Mouse (Mus musculus) forebrain, embryonic 14.5 days (tissue): ENCODE measurements around the gene Nup88. TPM values are rescaled to one million over a fixed set of nuclear protein-coding genes. Genes with fewer than 3 reads are reported as not detected.

ENCODE experiments used
- ATAC-seq: fragments of 200-750 bp; cut with Nextera tagmentation; 2 replicates; pipeline ENCODE4 v1.8.0; 2017; ENCODE audit warnings: mild to moderate bottlenecking, moderate library complexity
- DNase-seq: peaks from one replicate; pipeline ENCODE4 v3.0.0-alpha.2; 2015; ENCODE audit warnings: low spot score
- H3K27ac ChIP-seq: fragments of 300-500 bp; sonication (generic); 2 replicates; pipeline ENCODE4 v1.5.1; 2014; ENCODE audit warnings: low read depth, mild to moderate bottlenecking, control low read depth, low read length, moderate library complexity
- H3K27me3 ChIP-seq: fragments of 300-500 bp; sonication (generic); replicated peaks from 2 replicates; pipeline ENCODE4 v1.6.1; 2014; ENCODE audit warnings: low read length, control low read depth, mixed read lengths; ENCODE audit not compliant: control insufficient read depth, insufficient read depth
- H3K36me3 ChIP-seq: fragments of 300-500 bp; sonication (generic); 2 replicates; pipeline ENCODE4 v1.6.1; 2014; ENCODE audit warnings: low read length, control low read depth; ENCODE audit not compliant: control insufficient read depth, insufficient read depth
- H3K4me1 ChIP-seq: fragments of 300-500 bp; sonication (generic); 2 replicates; pipeline ENCODE4 v1.6.1; 2014; ENCODE audit warnings: antibody characterized with exemption, low read length, control low read depth; ENCODE audit not compliant: control insufficient read depth, insufficient read depth
- H3K4me2 ChIP-seq: fragments of 300-500 bp; sonication (generic); 2 replicates; pipeline ENCODE4 v1.6.1; 2014; ENCODE audit warnings: mild to moderate bottlenecking, control low read depth, low read length
- H3K4me3 ChIP-seq: fragments of 300-500 bp; sonication (generic); 2 replicates; pipeline ENCODE4 v1.5.1; 2014; ENCODE audit warnings: low read depth, low read length, control low read depth
- H3K9ac ChIP-seq: fragments of 300-500 bp; sonication (generic); 2 replicates; pipeline ENCODE4 v1.6.1; 2014; ENCODE audit warnings: mild to moderate bottlenecking, low read length, control low read depth, moderate library complexity
- H3K9me3 ChIP-seq: fragments of 300-500 bp; sonication (generic); replicated peaks from 2 replicates; pipeline ENCODE4 v1.6.1; 2016; ENCODE audit warnings: low read length, control low read depth, mixed read lengths; ENCODE audit not compliant: control insufficient read depth
- WGBS: fragments of 180-500 bp; shearing (Covaris S2); extraction: QIAGEN DNeasy Blood & Tissue Kit; methylation state at CpG from one replicate; pipeline ENCODE4 v1.1.7; 2014; 5-methylcytosine and 5-hydroxymethylcytosine counted together
- polyA plus RNA-seq: library from polyadenylated mRNA; unstranded; fragments of >200 nt; fragmentation: Nextera tagmentation; extraction: Ambion mirVana; gene quantifications from 2 replicates; pipeline ENCODE4 v1.2.1, GENCODE M21; 2014

Gene Nup88
- polyA plus RNA-seq, 1 experiment from 2014 or later = 160 TPM

DNA sequence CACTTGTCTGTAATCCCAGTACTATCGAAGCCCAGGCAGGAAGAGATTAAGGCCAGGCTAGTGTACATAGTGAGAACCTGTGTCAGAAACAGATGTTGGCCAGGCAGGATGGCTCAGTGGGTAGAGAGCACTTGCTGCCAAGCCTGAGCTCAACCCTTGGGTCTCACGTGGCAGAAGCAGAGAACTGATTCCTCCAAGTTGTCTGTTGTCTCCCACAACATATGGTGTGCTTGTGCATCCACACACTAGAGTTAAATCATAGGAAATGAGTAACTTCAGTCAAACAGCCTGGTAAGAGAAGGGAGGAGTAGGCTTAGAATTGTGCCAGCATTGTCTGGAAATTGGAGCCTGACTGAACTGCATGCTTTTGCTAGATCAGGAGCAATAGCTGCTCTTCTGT lies 5.4 kb upstream of the Nup88 start:
- WGBS = 78% methylated on average over 2 of the region's 2 CpGs
- H3K27ac ChIP-seq = no peak overlapping the region
- H3K36me3 ChIP-seq = peaks cover 68% of the 10 kb centered on the region
- no peaks in the 10 kb centered on the region for H3K9me3 ChIP-seq
- H3K9ac ChIP-seq = no peak overlapping the region
- DNase-seq (no peak), ATAC-seq (no peak)
- no peak overlapping the region for H3K4me2 ChIP-seq
- H3K4me1 ChIP-seq = peaks cover 3% of the 10 kb centered on the region; the same call in 1 of the 2 replicates
- H3K27me3 ChIP-seq = no peaks in the 10 kb centered on the region
- no peak overlapping the region for H3K4me3 ChIP-seq

DNA sequence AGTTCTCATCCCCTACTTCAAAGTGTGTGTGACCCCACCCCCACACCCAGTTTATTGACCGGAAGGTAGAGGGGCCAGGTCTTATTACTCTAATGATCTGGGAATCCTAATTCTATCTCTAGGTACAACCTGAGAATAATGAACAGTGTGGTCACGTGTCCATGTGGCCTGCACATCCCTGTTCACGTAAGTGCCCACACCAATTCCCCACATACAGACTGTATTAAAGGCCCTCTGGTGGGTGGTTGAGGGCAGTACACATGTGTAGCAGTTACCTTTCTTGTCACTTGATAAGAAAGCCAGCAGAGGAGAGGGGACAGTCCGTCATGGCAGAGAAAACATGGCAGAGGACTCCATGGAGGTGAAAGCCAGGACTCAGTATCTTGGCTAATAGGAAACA lies 4.2 kb upstream of the Nup88 start:
- no peak overlapping the region for H3K9ac ChIP-seq
- H3K9me3 ChIP-seq = no peaks in the 10 kb centered on the region
- WGBS = 65% methylated on average over 4 of the region's 4 CpGs
- peaks cover 3% of the 10 kb centered on the region for H3K4me1 ChIP-seq
- DNase-seq (peak; percentile 11), ATAC-seq (no peak)
- H3K4me3 ChIP-seq = no peak overlapping the region
- no peak overlapping the region for H3K27ac ChIP-seq
- no peaks in the 10 kb centered on the region for H3K27me3 ChIP-seq
- H3K4me2 ChIP-seq = no peak overlapping the region
- peaks cover 56% of the 10 kb centered on the region for H3K36me3 ChIP-seq

DNA sequence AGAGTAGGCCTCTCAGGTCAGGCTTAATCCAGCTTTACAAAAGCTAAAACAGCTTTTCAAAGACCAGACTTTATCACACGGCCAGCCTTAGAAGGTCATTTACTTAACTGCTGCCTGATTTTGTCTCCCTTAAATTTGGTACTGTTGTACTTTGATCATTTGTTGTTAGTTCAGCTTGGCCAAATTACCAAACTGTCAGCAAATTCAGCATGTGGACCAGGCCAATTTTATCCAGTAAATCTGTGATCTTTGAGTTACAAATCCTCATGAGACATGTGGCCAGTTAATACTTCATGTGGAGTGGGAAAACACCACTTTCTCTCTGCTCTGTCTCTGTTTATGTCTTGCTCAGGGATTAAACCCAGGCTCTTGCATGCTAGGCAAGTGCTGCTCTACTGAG lies 2.8 kb upstream of the Nup88 start:
- H3K27me3 ChIP-seq = no peaks in the 10 kb centered on the region
- DNase-seq (no peak), ATAC-seq (no peak)
- no peaks in the 10 kb centered on the region for H3K9me3 ChIP-seq
- H3K4me2 ChIP-seq = no peak overlapping the region
- no peak overlapping the region for H3K9ac ChIP-seq
- H3K4me1 ChIP-seq = peaks cover 10% of the 10 kb centered on the region
- H3K4me3 ChIP-seq = no peak overlapping the region
- peaks cover 42% of the 10 kb centered on the region for H3K36me3 ChIP-seq
- WGBS = 58% methylated on average over 1 of the region's 1 CpGs
- no peak overlapping the region for H3K27ac ChIP-seq

DNA sequence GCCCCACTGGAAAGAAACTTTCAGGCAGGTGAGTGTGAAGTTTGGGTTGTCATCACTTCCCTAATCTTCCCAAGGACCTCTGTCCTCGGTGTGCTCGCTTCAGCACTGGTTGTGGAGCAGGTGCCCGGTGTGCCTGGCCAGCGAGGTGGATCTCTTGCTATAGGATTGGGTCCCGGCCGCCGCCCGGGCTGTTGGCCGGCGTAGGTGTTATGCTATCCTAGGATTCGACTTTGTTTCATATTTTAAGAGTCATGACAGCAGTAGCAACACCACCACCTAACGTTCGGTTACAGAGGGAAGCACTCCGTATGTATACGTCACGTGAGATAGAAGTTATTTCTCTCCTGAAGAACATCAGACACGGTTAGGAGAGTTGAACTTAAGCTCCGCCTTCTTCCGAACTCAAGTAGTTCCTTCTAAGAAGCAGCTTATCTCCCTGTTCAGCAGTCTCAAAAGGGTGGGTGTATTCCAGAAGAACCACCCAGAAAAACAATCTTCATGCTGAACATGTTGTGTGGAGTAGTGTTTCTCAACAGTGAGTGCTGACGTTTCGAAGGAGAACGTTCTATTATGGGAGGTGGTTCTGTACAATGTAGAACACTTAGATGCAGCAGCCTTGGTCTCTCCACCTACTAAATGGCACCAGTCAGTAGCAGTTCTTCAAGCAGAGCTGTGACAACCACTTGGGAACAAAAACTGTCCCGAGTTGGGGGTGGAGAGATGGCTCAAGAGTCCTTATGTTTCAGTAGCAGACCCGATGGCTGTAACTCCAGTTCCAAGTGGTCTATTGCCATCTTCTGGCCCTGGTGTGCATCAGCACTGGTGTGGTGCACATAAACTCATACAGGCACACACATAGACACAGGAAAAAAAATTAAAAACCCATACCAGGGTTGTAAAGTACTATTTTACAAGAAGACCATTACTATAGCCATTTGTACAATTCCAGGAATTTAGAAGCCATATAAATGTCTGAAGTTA lies 1.1 kb upstream of the Nup88 start:
- H3K27me3 ChIP-seq = no peaks in the 10 kb centered on the region
- H3K27ac ChIP-seq = peak overlapping the region; percentile 84
- 18% methylated on average over 24 of the region's 24 CpGs for WGBS
- H3K9ac ChIP-seq = peak overlapping the region; percentile 68
- peak overlapping the region; percentile 74 for H3K4me2 ChIP-seq
- peak overlapping the region; percentile 96 for H3K4me3 ChIP-seq
- peaks cover 37% of the 10 kb centered on the region for H3K36me3 ChIP-seq
- DNase-seq (peak; percentile 35), ATAC-seq (peak; percentile 14)
- H3K9me3 ChIP-seq = no peaks in the 10 kb centered on the region
- H3K4me1 ChIP-seq = peaks cover 10% of the 10 kb centered on the region

DNA sequence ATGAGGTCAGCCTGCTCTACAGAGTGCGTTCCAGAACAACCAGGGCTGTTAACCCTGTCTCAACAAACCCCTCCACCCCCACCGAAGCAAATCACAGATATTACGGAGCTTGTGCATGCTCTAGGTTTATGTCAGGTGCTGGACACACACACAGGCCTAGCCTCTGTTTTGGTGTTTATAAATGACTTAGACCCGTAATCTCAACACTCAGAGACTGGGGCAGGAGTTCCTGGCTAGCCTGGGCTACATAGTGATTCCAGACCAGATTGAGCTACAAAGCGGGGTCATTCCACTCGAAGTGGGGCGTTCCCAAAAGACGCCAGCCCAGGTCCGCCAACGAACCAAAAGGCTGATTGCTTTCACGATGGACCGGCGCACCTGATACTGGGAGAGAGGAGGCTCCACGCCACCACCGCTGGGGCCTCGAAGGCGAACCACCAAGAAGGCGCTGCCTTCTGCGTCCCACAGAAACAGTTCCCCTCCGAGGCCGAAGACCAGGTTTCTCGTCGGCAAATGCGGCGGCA lies 440 bp downstream of the Nup88 start:
- peaks cover 10% of the 10 kb centered on the region for H3K4me1 ChIP-seq
- no peaks in the 10 kb centered on the region for H3K9me3 ChIP-seq
- peaks cover 37% of the 10 kb centered on the region for H3K36me3 ChIP-seq
- under 1% methylated on average over 25 of the region's 25 CpGs for WGBS
- H3K27ac ChIP-seq = peak overlapping the region; percentile 84
- H3K9ac ChIP-seq = peak overlapping the region; percentile 93
- peak overlapping the region; percentile 75 for H3K4me2 ChIP-seq
- ATAC-seq = peak; percentile 11
- no peak for DNase-seq
- H3K27me3 ChIP-seq = no peaks in the 10 kb centered on the region
- H3K4me3 ChIP-seq = peak overlapping the region; percentile 96

DNA sequence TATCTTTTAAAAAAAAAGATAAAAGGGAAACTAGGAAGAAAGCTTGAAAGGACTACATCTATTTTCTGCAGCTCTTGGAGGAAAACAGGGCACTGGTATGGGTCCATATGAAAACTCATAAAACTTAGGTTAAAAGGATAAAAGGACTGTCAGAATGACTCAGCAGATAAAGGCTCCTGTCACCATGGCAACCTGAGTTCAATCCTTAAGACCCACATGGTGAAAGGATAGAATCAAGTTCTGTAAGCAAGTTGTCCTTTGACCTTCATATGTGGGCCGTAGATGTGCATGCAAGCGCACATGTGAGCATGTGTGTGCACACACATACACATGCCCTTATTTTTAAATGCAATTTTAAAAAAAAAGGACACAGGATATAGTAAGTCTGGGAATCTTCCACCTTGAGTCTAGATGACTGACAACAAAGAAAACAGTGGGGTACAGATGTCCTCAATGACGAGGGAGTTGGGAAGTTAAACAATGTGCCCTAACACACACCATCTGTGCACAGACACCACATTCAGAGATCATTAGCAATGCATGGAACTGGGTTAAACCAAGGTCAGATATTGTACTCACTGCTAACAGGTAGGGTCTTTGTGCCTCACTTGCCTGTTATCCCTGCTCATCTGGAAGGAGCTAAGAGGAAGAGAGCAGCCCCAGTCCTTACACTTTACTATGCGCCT lies 5.4 kb downstream of the Nup88 start:
- peaks cover 70% of the 10 kb centered on the region for H3K36me3 ChIP-seq
- WGBS = 75% methylated on average over 4 of the region's 4 CpGs
- DNase-seq (no peak), ATAC-seq (no peak)
- no peak overlapping the region for H3K27ac ChIP-seq
- no peak overlapping the region for H3K4me3 ChIP-seq
- peaks cover 8% of the 10 kb centered on the region for H3K4me1 ChIP-seq
- no peak overlapping the region for H3K9ac ChIP-seq
- H3K9me3 ChIP-seq = no peaks in the 10 kb centered on the region
- no peaks in the 10 kb centered on the region for H3K27me3 ChIP-seq
- no peak overlapping the region for H3K4me2 ChIP-seq

DNA sequence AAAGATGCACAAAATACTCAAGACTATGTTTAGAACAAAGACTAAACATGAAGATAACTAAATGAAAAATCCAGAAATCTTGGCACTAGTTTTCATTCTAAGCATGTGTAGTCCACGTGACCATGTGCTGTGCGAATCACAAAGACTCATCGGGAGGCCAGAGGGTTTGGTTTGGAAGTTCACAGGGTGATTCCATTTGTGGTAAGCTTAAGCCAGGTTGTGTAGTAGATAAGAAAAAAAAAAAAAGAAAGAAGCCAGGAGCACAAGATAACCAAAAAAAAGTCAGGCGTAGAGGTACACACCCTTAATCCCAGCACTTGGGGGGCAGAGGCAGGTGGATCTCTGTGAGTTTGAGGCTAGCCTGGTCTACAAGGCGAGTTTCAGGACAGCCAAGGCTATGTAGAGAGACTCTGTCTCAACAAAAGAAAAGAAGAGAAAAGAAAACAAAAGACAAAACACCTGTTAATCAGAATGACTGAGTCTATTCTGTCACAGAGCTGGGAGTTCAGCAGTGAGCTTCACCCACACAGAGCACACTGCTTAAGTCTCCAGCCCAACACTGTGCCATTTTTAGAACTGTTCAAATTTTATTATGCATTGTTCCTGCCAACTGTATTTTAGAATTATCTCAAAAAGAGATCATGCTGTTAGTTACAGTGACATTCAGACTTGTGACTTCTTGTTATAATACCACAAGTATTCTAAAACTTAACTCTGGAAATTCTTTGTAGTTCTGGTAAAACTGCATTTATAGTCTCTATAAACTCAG lies 8.8 kb downstream of the Nup88 start:
- 87% methylated on average over 5 of the region's 5 CpGs for WGBS
- no peaks in the 10 kb centered on the region for H3K9me3 ChIP-seq
- no peaks in the 10 kb centered on the region for H3K4me1 ChIP-seq
- ATAC-seq = no peak
- no peak for DNase-seq
- H3K27me3 ChIP-seq = no peaks in the 10 kb centered on the region
- H3K9ac ChIP-seq = no peak overlapping the region
- no peak overlapping the region for H3K27ac ChIP-seq
- H3K36me3 ChIP-seq = peaks cover 91% of the 10 kb centered on the region
- no peak overlapping the region for H3K4me2 ChIP-seq
- H3K4me3 ChIP-seq = no peak overlapping the region

DNA sequence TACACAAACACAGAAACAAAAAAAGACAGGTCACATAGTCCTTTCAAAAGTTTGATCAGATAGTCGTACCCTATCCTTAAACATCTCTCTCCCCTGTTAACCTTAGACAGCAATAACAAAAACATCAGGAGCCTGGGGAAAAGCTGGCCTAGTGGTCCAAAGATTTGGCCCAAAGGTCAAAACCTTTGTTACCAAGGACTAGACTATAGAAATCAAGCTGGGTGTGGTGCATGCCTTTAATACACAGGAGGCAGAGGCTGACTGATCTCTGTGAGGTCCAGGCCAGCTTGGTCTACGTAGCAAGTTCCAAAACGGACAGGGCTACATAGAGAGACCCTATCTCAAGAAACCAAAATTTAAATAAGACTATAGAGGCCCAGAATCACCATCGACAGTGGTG lies 15.1 kb downstream of the Nup88 start:
- Histone ChIP-seq H3K9me3 (no peaks in the 10 kb centered on the region), H3K9ac (no peak overlapping the region), H3K27me3 (no peaks in the 10 kb centered on the region), H3K4me2 (no peak overlapping the region), H3K4me1 (no peaks in the 10 kb centered on the region), H3K36me3 (peaks cover 94% of the 10 kb centered on the region), H3K27ac (no peak overlapping the region), H3K4me3 (no peak overlapping the region)
- ATAC-seq (no peak), DNase-seq (no peak)
- WGBS = 86% methylated on average over 4 of the region's 4 CpGs
